Mouse (Mus musculus): ENCODE measurements around the gene Vmn2r83. TPM values are rescaled to one million over a fixed set of nuclear protein-coding genes. Genes with fewer than 3 reads are reported as not detected.
"Not testable (repeated sequence)": the region's sequence is repeated elsewhere in the genome, so short reads cannot be mapped to it uniquely, and the experiment has no call there.

Vmn2r83 gene
- not detected in 2 replicates for total RNA-seq (2014; rRNA removed; ENCODE audit: low replicate concordance)
- polyA plus RNA-seq (2015; fragmentation: Nextera tagmentation; extraction: Ambion mirVana) = not detected in 2 replicates

DNA sequence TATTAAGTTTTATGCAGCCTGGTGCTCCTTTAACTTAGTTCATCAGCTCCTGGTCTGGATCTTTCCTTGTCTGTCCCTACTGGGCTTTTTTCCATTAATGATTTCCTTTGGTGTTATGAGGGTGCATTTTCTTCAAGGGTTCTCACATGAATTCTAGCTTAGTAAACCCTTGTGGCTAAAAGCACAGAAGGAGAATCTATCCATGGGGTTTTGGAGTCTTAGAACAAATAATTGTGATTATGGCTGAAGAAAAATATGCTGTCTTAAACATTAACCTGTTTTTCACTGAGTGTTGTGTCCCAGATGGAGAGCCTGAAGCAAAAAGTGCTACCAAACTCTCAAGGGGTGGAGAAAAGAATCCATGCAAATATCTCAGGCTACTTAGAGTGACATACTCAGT, at the start of gene Vmn2r83:
Gene Vmn2r83 (plus strand): TSS at position 301 of the 400 bp plus-strand sequence.
- H3K4me1 ChIP-seq (ENCODE audit: control insufficient read depth, insufficient read depth) = no peaks in the 10 kb centered on the region
- H3K36me3 ChIP-seq (replicated peaks; ENCODE audit: control insufficient read depth, insufficient read depth, low read length) = no peaks in the 10 kb centered on the region
- no peaks in the 10 kb centered on the region for H3K27me3 ChIP-seq (ENCODE audit: control insufficient read depth, insufficient read depth, low read length)
- no peak within 1 kb of the TSS for H3K27ac ChIP-seq (ENCODE audit: low read depth)
- no peak within 1 kb of the TSS for H3K9ac ChIP-seq (replicated peaks; ENCODE audit: low read depth, low read length)
- no peaks in the 10 kb centered on the region for H3K9me3 ChIP-seq (replicated peaks; ENCODE audit: control insufficient read depth, low read length)
- H3K4me3 ChIP-seq (ENCODE audit: low read depth, low read length) = no peak within 1 kb of the TSS
- TF ChIP-seq EP300 (IDR thresholded peaks at IDR 0.05; ENCODE audit: low read depth) (no peak), CTCF (IDR thresholded peaks at IDR 0.05; ENCODE audit: low read depth) (no peak)
- ATAC-seq (ENCODE audit: insufficient read depth, low read depth) = no peak
- no peak for DNase-seq (ENCODE audit: low spot score)
- H3K4me2 ChIP-seq (ENCODE audit: low read depth, low read length) = no peak within 1 kb of the TSS

DNA sequence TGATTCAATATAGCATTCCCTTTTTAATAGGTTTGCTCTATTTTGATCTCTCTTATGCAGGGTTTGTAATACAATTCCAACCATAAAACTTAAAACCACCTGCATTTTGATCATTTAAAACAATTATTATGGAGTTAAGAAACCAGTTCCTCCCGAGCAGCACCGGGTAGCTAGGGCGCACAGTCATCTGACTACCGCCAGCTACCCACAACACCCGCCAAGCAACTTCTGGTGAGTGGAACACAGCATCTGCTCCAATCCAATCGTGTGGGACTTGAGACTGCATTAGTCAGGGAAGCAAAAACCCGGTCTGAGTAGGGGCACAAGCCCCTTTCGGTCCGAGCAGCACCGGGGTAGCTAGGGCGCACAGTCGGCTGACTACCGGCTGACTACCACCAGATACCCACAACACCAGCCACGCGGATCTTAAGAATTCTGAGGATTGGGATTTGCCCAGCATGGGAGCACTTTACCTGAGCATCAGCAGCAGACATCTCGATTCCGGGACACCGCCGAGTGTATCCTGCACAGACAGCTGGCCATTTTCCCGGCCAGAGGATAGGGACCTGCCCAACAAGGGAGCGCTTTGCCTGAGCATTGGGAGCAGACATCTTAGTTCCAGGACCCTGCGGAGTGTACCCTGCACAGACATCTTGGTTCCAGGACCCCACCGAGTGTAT, 33.2 kb upstream of the Vmn2r83 start:
- DNase-seq (ENCODE audit: low spot score); H3K36me3 ChIP-seq (replicated peaks; ENCODE audit: control insufficient read depth, insufficient read depth, low read length); H3K4me1 ChIP-seq (ENCODE audit: control insufficient read depth, insufficient read depth); H3K4me3 ChIP-seq (ENCODE audit: low read depth, low read length); H3K9ac ChIP-seq (replicated peaks; ENCODE audit: low read depth, low read length); H3K4me2 ChIP-seq (ENCODE audit: low read depth, low read length); ATAC-seq (ENCODE audit: insufficient read depth, low read depth); H3K27ac ChIP-seq (ENCODE audit: low read depth); H3K27me3 ChIP-seq (ENCODE audit: control insufficient read depth, insufficient read depth, low read length); H3K9me3 ChIP-seq (replicated peaks; ENCODE audit: control insufficient read depth, low read length): not testable (repeated sequence)
- WGBS = 77% methylated on average over 23 of the region's 23 CpGs

DNA sequence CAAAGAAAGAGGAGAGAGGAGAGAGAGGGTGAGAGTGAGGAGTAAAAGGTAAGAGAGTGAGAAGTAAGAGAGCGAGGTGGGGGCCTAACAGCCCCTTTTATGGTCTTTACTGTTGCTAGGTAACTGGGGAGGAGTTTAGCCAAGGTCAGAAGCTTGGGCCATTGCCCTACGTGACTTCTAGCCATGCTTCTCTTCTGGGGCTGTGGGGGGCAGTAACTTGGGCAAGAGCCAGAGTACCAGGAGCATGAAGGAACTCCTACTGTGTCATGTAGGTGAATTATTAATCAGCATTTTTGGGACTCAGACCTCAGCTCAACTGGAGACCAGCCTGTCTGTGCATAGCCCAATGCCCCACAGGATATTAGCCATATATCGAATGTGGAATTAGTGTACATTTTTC, 27.4 kb downstream of the Vmn2r83 start:
- Histone ChIP-seq H3K36me3 (replicated peaks; ENCODE audit: control insufficient read depth, insufficient read depth, low read length) (no peaks in the 10 kb centered on the region), H3K27ac (ENCODE audit: low read depth) (no peak overlapping the region), H3K4me1 (ENCODE audit: control insufficient read depth, insufficient read depth) (no peaks in the 10 kb centered on the region), H3K4me2 (ENCODE audit: low read depth, low read length) (no peak overlapping the region), H3K4me3 (ENCODE audit: low read depth, low read length) (no peak overlapping the region), H3K9ac (replicated peaks; ENCODE audit: low read depth, low read length) (no peak overlapping the region), H3K27me3 (ENCODE audit: control insufficient read depth, insufficient read depth, low read length) (no peaks in the 10 kb centered on the region), H3K9me3 (replicated peaks; ENCODE audit: control insufficient read depth, low read length) (no peaks in the 10 kb centered on the region)
- TF ChIP-seq EP300 (IDR thresholded peaks at IDR 0.05; ENCODE audit: low read depth) (no peak), CTCF (IDR thresholded peaks at IDR 0.05; ENCODE audit: low read depth) (no peak)
- WGBS = 55% methylated on average over 3 of the region's 3 CpGs
- ATAC-seq (ENCODE audit: insufficient read depth, low read depth) = no peak
- no peak for DNase-seq (ENCODE audit: low spot score)

DNA sequence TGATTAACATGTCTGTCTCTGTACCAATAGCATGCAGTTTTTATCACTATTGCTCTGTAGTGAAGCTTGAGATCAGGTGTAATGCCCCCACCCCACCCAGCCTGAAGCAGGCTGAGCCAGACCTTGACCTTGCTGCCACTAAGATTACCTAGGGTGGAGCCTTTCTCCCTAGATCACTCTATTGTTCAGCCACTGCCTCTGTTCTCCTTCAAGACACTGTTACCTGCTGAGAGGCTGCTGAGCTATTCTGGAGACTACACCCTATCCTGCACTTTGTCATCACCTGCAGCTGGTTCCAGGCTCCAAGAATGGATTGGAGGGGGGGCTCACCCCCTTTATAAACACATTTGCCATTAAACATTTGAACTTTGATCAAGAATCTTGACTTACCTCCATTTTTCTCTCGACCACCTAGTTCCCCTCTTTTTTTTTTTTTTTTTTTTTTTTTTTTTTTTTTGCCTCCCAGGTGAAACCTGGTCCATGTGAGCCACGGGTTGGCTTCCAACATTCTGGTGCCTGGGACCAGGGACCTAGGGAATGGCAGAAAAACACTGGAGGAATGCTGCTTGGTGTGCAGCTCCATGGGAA, 28.3 kb downstream of the Vmn2r83 start:
- Histone ChIP-seq H3K27me3 (ENCODE audit: control insufficient read depth, insufficient read depth, low read length) (no peaks in the 10 kb centered on the region), H3K36me3 (replicated peaks; ENCODE audit: control insufficient read depth, insufficient read depth, low read length) (no peaks in the 10 kb centered on the region), H3K9ac (replicated peaks; ENCODE audit: low read depth, low read length) (no peak overlapping the region), H3K4me3 (ENCODE audit: low read depth, low read length) (no peak overlapping the region), H3K27ac (ENCODE audit: low read depth) (no peak overlapping the region), H3K9me3 (replicated peaks; ENCODE audit: control insufficient read depth, low read length) (no peaks in the 10 kb centered on the region), H3K4me1 (ENCODE audit: control insufficient read depth, insufficient read depth) (no peaks in the 10 kb centered on the region), H3K4me2 (ENCODE audit: low read depth, low read length) (no peak overlapping the region)
- TF ChIP-seq EP300 (IDR thresholded peaks at IDR 0.05; ENCODE audit: low read depth) (no peak), CTCF (IDR thresholded peaks at IDR 0.05; ENCODE audit: low read depth) (no peak)
- WGBS = 44% methylated on average over 2 of the region's 2 CpGs
- ATAC-seq (ENCODE audit: insufficient read depth, low read depth) (no peak), DNase-seq (ENCODE audit: low spot score) (no peak)

DNA sequence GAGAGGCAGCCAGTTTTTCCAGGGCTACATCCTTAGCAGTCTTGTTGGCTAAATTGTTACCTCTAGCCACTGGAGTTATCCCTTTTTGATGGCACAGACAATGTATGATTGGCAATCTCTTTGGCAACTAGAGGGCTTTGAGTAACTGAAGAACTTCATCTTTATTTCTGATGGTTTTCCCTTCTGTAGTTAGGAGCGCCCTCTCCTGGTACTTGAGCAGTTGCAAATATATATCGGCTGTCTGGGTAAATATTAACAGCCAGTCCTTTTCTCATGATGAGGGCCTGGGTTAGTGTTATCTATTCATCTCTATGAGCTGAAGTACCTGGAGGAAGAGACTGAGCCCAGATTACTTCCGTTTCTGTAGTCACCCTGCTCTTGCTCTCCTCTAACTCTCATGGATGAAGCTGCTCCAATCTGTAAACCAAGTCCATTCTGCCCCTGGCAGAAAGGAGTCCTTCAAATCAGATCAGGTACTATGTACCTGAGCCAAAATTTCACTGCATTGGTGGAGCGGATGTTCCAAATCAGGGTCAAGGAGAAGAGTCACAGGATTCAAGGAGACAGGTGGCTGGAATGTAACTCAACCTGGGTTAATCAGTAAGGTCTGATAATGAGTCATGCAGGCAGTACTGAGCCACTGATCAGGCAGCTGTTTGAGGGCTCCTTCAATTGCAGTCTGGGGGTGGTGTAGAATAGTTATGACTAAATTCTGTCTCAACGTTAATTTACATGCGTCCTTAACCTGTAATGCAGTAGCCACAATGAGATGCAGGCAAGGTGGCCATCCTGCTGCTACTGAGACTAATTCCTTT, 34.5 kb downstream of the Vmn2r83 start:
- H3K4me3 ChIP-seq (ENCODE audit: low read depth, low read length) = no peak overlapping the region
- no peak overlapping the region for H3K27ac ChIP-seq (ENCODE audit: low read depth)
- H3K9me3 ChIP-seq (replicated peaks; ENCODE audit: control insufficient read depth, low read length) = no peaks in the 10 kb centered on the region
- no peaks in the 10 kb centered on the region for H3K27me3 ChIP-seq (ENCODE audit: control insufficient read depth, insufficient read depth, low read length)
- DNase-seq (ENCODE audit: low spot score) (no peak), ATAC-seq (ENCODE audit: insufficient read depth, low read depth) (no peak)
- H3K4me2 ChIP-seq (ENCODE audit: low read depth, low read length) = no peak overlapping the region
- 61% methylated on average over 6 of the region's 6 CpGs for WGBS
- H3K4me1 ChIP-seq (ENCODE audit: control insufficient read depth, insufficient read depth) = no peaks in the 10 kb centered on the region
- peak; percentile 33 for TF ChIP-seq CTCF (IDR thresholded peaks at IDR 0.05; ENCODE audit: low read depth)
- TF ChIP-seq EP300 (IDR thresholded peaks at IDR 0.05; ENCODE audit: low read depth) = no peak
- no peak overlapping the region for H3K9ac ChIP-seq (replicated peaks; ENCODE audit: low read depth, low read length)
- no peaks in the 10 kb centered on the region for H3K36me3 ChIP-seq (replicated peaks; ENCODE audit: control insufficient read depth, insufficient read depth, low read length)

Measured in heart, postnatal 0 days (tissue).